Mouse (Mus musculus): ENCODE results near the gene Rin3.

DNA sequence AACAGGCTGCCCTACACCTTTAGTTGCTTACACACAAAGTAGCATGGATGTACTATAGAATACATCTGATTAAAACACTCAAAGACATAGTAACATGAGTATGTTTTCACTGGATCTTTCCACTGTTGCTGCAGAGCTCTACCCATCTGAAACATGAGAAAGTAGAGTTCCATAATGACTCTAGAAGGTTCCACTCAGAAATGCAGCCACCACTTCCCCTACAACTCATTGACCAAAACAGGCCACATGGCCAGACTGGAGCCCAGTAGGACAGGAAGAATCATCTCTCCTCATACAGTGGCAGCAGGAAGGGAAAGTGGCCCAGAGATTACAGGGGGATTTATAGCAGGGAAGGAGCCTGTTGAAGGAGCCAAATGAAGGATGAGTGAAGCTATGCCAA is 47.9 kb downstream of the Rin3 start:
- TF ChIP-seq POLR2A (IDR thresholded peaks at IDR 0.05; ENCODE audit: borderline replicate concordance, extremely low read depth, low read depth, low read length) (no peak), CTCF (IDR thresholded peaks at IDR 0.05; ENCODE audit: insufficient read depth, low read length) (no peak)
